Mouse (Mus musculus): Measurements from ENCODE around the gene Lhx3.

The Lhx3 gene

DNA sequence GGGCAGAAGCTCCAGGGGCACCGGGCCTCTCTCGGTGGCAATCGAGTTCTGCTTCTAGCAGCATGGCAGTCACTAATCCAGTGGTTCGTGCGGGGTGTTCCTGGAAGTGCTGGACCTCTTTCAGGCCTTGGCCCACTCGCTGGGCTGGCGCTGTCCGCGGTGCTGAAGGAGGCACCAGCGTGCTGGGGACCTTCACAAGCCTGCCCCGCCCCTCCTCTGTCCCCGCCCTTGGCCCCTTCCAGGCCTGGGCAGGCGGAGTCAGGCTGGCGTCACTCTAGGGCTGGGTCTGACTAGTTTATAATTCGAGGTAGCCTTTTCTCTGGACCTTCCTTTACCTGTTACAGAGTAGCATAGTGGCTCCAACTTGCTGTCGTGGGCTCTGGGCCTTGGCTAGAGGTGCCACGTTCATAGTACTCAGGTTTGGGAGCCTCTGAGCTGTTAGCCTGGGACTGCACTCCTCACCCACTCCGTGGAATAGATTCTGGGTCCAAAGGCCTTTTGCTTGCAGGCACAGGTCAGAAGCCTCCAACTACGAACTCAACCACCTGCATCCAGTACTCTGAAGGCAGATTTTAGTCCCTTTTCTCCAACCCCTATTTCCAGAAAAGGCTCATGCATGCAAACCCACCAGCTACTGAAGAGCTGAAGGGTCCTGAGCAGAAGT lies at the start of gene Lhx3:
Gene Lhx3 (minus strand): TSS at position 164 of the 664 bp plus-strand sequence.
- DNase-seq (ENCODE audit: low spot score), result peak; percentile 94

- DNase-seq (ENCODE audit: low spot score), result no peak
Observed at GRCm38 (mm10) chr2:26257315-26258096, 49.4 kb upstream of the Lhx3 start.

DNA sequence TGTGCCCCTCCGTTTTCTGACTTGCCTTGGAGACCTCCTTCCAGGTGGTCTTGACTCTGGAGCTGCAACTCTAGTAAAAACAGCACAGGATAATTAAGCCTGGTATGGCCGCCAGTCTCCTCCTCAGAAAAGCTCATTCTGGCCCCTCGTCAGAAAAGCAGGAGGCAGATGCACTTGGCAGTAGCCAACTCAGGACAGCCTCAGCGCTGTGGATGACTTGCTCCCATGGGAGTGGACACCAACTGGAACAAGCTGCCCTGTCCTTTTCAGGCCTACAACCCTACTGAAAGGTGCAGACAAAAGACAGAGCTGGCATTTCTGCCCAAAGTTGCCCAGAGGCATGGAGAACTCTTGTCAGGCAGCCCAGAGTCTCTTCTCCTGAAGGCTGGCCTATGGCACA lies 46.7 kb upstream of the Lhx3 start:
- no peak for DNase-seq (ENCODE audit: low spot score)

- no peak for DNase-seq (ENCODE audit: low spot score)
Observed at GRCm38 (mm10) chr2:26252514-26253206, 44.6 kb upstream of the Lhx3 start.

DNA sequence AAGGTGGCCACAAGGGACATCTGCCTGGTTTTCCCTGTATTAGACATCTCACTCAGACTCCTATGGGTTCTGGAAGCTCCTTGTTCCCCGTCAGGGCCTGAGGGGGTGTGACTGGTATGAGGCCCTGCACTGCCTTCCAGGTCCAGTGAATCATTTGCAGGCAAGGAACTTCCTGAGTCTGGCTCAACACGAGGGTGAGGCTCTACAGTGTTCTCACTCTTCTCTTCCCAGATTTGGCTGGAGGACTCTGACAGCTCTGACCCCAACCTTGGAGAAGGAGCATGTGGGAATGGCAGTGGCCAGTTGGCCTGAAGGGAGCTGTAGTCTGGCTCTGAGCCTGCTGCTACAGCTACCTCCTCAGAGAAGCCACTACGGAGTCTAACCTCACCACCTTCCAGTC lies 39.4 kb upstream of the Lhx3 start:
- no peak for DNase-seq (ENCODE audit: low spot score)

DNA sequence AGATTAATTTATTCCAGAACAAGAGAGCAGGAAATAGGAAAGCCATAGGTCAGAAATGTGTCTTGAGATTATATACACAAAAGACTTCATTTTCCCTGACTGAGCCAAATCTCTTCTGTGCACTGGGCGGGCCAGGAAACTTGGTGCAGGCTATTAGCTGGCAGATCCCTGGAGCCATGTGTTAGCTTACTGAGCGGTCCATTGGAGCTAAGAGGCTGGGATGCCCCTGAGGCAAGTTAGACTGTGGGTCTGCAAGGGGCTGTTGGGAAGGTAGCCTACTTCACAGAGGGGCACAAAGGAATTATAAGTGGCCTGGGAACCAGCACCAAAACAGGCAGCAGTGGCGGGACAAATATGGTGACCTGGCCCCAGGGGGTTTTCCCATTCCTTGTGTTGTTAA lies 32.8 kb upstream of the Lhx3 start:
- DNase-seq (ENCODE audit: low spot score), result no peak

- no peak for DNase-seq (ENCODE audit: low spot score)
Observed at GRCm38 (mm10) chr2:26240330-26240729, 32.2 kb upstream of the Lhx3 start.

GRCm38 (mm10) chr2:26237290-26237782 lies 29.2 kb upstream of the Lhx3 start, which contains the start of gene Qsox2:
Qsox2 (minus strand) TSS chr2:26237525.
- DNase-seq (ENCODE audit: low spot score), result peak; percentile 98

- DNase-seq (ENCODE audit: low spot score), result peak; percentile 31
Observed at GRCm38 (mm10) chr2:26236681-26237289, 28.7 kb upstream of the Lhx3 start.

DNA sequence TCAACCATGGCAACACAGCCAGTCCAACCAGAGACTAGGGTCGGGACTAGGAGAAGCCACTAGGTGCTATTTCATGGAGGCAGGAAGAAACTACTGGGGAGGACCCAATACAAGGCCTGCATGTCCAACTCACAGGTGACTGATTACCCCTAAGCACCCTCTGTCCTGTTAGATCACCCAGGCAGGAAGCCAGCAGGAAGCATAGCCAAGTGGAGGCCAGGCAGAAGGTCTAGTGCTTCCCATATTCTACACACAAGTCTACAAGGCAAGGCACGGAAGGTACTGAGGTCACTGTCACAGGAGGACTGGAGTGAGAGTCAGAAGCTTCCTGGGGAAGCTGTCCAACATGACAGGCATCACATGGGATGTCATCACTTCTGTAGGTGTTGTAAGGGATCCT lies 26.7 kb upstream of the Lhx3 start:
- no peak for DNase-seq (ENCODE audit: low spot score)

GRCm38 (mm10) chr2:26234253-26234652 lies 26.2 kb upstream of the Lhx3 start:
- no peak for DNase-seq (ENCODE audit: low spot score)

GRCm38 (mm10) chr2:26231366-26231765 lies 23.3 kb upstream of the Lhx3 start:
- no peak for DNase-seq (ENCODE audit: low spot score)

DNA sequence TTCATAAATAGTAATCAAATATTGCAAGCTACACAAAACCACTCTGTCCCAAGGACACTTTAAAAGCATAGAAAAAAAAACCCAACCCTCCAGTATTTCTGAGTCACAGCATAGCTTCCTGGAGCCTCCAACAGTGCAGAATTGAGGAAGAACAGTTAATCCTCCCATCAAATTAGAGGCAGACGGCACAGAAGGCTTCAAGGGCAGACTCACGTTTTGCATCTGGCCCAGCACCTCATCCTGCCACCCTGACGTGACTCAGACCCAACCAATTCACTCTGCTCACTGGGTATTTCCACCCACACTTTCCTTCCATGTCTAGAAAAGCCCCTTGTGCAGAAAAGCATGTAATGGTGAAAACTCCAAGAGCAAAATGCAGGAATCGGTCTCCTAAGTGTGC lies 22.2 kb upstream of the Lhx3 start:
- DNase-seq (ENCODE audit: low spot score), result no peak

DNA sequence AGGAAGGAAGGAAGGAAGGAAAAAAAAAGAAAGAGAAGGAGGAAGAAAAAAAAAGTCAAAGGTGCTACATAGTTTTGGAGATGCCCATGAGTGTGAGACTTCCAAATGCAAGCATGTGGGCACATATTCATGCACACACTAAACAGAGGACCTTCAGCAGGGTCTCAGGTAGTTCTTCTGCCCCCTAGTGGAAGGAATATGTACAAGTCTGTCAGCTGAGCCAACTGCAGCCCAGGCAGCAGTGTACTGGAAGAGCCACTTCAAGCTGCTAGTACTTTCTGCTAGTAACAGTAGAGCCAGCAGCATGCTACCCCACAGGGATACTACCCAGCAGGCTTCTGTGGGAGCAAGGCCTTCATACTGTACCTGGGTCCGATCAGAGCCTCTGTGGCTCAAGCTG lies 19.7 kb upstream of the Lhx3 start:
- DNase-seq (ENCODE audit: low spot score), result peak; percentile 88

- DNase-seq (ENCODE audit: low spot score), result no peak
Observed at GRCm38 (mm10) chr2:26225242-26225641, 17.2 kb upstream of the Lhx3 start.

DNA sequence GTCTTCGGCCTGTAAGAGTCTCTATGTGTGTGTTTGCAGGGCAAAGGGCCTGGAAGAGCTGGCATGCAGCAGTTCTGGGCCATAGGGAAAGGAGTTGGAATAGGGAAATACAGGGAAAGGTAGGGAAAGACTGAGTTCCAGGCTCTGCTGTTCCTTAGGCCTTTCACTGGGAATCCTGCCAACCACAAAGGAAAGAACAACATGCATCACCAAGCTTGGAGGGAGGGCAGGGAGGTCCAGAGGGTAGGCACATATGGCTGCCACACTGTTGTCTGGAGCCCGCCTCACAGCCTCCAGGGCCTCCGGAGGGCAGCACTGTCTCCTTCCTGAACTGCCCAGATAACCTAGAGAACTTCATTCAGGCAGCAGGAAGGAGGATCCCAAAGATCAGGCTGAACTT lies 15.9 kb upstream of the Lhx3 start:
- DNase-seq (ENCODE audit: low spot score), result no peak

- DNase-seq (ENCODE audit: low spot score), result no peak
Observed at GRCm38 (mm10) chr2:26214526-26214925, 6.4 kb upstream of the Lhx3 start.

DNA sequence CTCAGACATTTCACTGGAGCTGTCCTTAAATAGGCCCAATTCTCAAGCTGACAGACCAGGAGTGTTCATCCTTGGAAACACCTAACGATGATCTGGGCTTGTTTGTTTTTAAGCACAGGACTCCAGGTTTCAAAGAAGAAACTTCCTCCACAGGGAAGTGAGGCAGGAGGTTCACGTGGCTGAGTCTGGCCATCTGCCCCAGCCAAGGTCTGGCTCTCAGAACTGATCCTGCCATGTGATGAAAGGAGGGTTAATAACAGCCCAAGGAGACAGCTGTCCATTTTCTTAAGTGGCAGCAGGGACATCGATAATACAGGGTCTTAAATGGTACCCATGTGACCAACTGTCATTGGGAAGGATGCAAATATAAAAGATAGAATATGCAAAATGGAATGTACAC lies 1.5 kb upstream of the Lhx3 start:
- no peak for DNase-seq (ENCODE audit: low spot score)

DNA sequence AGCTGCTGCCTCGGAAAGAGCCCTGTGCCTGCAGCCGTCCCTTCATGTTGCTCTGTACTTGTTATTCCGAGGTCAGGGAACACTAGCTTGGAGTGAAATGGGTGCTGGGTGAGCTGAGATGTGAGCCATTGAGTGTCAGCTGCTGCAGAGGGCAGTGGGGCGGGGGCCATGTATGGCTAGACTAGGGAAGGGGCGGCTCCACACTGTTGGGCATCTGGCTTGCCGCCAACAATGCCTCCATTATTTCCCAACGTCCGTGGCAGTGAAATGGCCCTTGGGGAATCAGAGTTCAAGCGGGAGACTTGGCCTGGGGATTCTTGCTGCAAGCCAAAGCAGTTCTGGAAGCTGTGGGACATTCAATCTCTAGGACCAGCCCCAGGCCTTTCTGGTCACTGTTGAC lies 530 bp downstream of the Lhx3 start:
- DNase-seq (ENCODE audit: low spot score), result no peak

DNA sequence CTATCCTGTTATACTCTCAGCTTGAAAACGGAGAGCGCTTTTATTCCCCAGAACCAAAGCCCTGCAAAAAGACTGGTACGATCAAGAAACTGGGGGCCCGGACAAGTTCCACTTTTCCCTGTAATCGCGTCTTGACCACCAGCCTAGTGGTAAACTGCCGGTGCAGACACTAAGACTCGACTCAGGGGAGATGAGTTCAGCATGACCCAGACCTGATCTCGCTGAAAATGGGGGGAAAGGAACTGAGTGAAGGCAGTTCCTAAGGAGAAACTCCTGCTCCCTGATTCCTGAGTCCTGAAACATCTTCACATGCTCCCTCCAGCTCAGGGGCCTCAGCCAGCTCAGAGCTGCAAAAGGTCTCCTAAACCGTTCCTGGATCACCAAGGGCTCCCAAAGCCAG lies 2.3 kb downstream of the Lhx3 start:
- DNase-seq (ENCODE audit: low spot score), result no peak

GRCm38 (mm10) chr2:26205126-26205525 lies 3.0 kb downstream of the Lhx3 start:
- peak; percentile 72 for DNase-seq (ENCODE audit: low spot score)

DNA sequence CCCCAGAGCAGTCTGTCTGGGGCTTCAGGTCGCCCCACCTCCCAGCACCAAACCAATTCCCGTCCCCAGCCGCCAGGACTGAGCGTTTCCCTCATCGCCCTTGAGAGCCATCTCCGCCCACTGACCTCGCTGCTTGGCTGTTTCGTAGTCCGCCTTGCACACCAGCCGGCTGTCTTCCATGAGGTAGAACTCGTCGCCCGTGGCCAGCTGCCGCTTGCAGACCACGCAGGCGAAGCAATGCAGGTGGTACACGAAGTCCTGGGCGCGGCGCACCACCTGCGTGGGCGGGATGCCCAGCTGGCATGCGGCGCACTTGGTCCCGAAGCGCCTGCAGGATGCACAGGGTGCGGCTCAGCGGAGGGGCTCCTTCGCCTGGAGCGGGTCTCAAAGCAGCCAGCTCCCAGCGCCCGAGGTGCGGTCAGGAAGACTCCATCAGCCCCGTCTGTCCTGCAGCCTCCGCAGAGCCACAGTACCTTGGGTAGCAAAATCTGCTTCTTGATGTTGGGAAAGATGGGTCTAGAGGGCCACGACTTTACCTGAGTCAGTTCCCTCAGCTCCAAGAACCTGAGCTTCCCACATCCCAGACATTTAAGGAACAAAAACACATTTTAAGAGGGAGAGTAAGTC lies 5.1 kb downstream of the Lhx3 start:
- DNase-seq (ENCODE audit: low spot score), result no peak

Data from embryo, embryonic 10.5 days (tissue).